Mouse (Mus musculus) cerebellum, postnatal 14 days (tissue): ENCODE data around the gene Defb21.

Experiments
- DNase-seq, 2 experiments: peaks; one replicate each; pipeline ENCODE4 v3.0.0; 2021; ENCODE audit warnings: mixed read lengths in 2 of 2

Gene Defb21

DNA sequence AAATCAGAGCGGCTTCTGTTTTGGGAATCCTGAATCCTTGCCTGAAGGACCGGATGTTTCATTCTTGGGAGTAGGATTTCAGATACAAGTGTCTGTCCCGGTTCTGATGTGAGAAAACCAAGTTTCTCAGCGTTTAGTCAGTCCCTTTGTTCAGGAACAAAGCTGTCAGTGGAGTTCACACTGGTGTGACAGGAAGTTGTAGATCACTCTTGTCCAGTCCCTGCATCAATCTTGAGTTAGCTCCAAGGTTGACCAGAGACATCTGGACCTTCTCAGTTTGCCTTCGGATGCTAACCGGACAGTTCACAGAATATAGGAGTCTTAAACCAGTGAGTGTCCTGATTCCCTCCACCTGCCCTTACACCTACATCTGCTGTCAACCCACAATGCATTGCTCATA lies 35.2 kb downstream of the Defb21 start:
- no peak for DNase-seq

- DNase-seq: no peak
These were observed 36.2 kb downstream of the Defb21 start for GRCm38 (mm10) chr2:152608719-152609118.

GRCm38 (mm10) chr2:152612193-152612592 lies 39.6 kb downstream of the Defb21 start:
- DNase-seq: peak; percentile 15 to 23

GRCm38 (mm10) chr2:152615563-152615962 lies 43.0 kb downstream of the Defb21 start:
- peak; percentile 68 to 78 for DNase-seq

- no peak for DNase-seq
These were observed 43.9 kb downstream of the Defb21 start for GRCm38 (mm10) chr2:152616470-152616869.

DNA sequence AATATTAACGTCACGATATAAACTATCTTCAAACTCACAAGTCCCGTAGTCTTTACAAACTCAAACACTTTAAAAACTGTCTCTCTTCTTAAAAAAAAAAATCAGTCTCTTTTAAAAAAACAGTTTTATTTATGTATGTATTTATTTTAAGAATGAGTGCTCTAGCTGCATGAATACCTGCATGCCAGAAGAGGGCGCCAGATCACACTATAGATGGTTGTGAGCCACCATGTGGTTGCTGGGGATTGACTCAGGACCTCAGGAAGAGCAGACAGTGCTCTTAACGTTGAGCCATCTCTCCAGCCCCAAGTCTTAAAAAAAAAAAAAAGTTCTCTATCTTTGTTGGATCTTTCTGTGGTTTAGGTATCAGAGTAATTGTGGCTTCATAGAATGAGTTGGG lies 44.8 kb downstream of the Defb21 start:
- peak in 1 of 2 experiments; percentile 46 for DNase-seq

DNA sequence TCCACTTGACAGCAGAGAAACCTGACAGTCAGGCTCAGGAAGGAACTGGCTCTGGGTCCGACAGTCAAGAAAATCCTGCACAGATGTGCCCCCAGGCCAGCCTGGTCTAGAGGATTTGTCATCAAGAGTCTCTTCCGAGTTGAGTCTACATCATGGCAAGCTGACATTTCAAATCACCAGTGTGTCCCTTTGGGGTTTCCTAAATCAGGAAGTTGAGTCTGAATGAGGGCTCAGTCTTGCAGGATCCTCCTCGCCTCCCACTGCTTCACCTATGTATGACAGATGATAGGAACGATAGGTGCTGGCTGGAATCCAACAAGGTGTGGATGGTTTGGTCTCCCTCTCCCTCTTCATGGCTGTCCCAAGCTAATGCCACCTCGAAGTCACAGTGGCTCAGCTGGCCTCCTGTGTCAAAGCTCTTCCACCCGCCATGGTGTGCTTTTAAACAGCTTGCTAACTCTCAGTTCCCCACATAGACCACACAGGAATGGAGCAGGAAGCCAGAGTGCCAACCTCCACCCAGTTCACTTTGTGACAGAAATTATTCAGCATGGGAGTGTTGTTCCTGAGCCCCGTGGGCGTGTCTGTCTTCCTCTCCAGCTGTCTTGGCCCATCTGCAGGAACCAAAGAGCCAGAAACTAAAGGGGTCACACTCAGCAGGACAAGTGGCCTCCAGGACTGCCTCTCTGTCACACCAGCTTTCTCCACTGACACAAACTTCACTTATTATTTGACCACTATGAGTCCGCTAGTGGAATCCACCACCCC lies 48.0 kb downstream of the Defb21 start:
- no peak for DNase-seq

- no peak for DNase-seq
These were observed 49.6 kb downstream of the Defb21 start for GRCm38 (mm10) chr2:152622151-152622550.

DNA sequence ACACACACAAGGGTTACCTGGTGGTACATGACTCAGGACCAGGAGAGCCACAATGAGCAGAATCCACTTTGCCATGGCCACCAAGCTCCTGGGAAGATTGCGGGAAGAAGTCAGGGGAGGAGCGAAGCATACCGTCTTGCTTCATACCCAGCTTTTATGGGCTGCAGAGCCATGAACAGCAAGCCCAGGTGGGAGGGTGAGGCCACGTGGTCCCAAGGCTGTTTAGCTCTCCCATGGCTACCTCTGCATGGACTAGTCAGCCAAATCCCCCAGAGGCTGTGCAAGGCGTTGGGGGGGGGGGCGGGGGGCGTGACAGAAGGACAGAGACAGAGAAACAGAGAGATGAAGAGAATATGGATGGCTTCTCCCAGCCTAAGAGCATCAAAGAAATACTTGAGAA lies 50.4 kb downstream of the Defb21 start, which contains the start of gene Defb25:
TSS of gene Defb25 (minus strand) at position 101 of the 400 bp plus-strand sequence.
- no peak for DNase-seq
